Mouse (Mus musculus) myocyte (in vitro differentiated cells): ENCODE measurements around the gene Parvg. TPM values are rescaled to one million over a fixed set of nuclear protein-coding genes. Genes with fewer than 3 reads are reported as not detected.
A peak's percentile ranks its signal among the peaks of the same experiment; 100 is the strongest.
"Not testable (repeated sequence)": the region's sequence is repeated elsewhere in the genome, so short reads cannot be mapped to it uniquely, and the experiment has no call there.

Experiments
- H3K27me3 ChIP-seq: one replicate; pipeline ENCODE4 v1.6.1; 2011; ENCODE audit not compliant: control insufficient read depth, insufficient read depth, insufficient read length
- H3K36me3 ChIP-seq: one replicate; pipeline ENCODE4 v1.6.1; 2011; ENCODE audit not compliant: control insufficient read depth, insufficient read depth
- H3K4me2 ChIP-seq: one replicate; pipeline ENCODE4 v1.6.1; 2011; ENCODE audit warnings: low read depth, control low read depth
- H3K4me3 ChIP-seq: one replicate; pipeline ENCODE4 v1.5.1; 2011; ENCODE audit warnings: mild to moderate bottlenecking, control low read depth, moderate library complexity
- H3K79me2 ChIP-seq: one replicate; pipeline ENCODE4 v1.6.1; 2011; ENCODE audit not compliant: control insufficient read depth, insufficient read depth
- H3ac ChIP-seq: one replicate; pipeline ENCODE4 v1.6.1; 2011; ENCODE audit not compliant: control insufficient read depth, insufficient read length
- CEBPB ChIP-seq: IDR thresholded peaks from 2 replicates; pipeline ENCODE4 v1.6.1; 2011; ENCODE audit warnings: mild to moderate bottlenecking, moderate library complexity; ENCODE audit not compliant: poor library complexity, insufficient read depth, severe bottlenecking
- E2F4 ChIP-seq: IDR thresholded peaks from one replicate; pipeline ENCODE4 v1.6.1; 2011; ENCODE audit warnings: mild to moderate bottlenecking, control low read depth, moderate library complexity; ENCODE audit not compliant: insufficient read depth
- MAX ChIP-seq: IDR thresholded peaks from one replicate; pipeline ENCODE4 v1.6.1; 2011; ENCODE audit warnings: low read depth, mild to moderate bottlenecking, control low read depth
- MYOD1 ChIP-seq, 3 experiments: IDR thresholded peaks; one replicate each; pipeline ENCODE4 v1.6.1; 2011; ENCODE audit warnings: control low read depth in 2 of 3, low read depth in 2 of 3, mild to moderate bottlenecking in 2 of 3, moderate library complexity in 1 of 3; ENCODE audit not compliant: insufficient read length in 2 of 3, control insufficient read depth in 1 of 3
- MYOG ChIP-seq, 3 experiments: IDR thresholded peaks; one replicate each; pipeline ENCODE4 v1.6.1; 2011; ENCODE audit warnings: control low read depth in 2 of 3, low read depth in 2 of 3, mild to moderate bottlenecking in 2 of 3; ENCODE audit not compliant: insufficient read length in 2 of 3, control insufficient read depth in 1 of 3, insufficient read depth in 1 of 3
- POLR2A ChIP-seq: IDR thresholded peaks from one replicate; pipeline ENCODE4 v1.6.1; 2011; ENCODE audit warnings: low read depth, mild to moderate bottlenecking, control low read depth, moderate library complexity; ENCODE audit not compliant: insufficient read length
- POLR2AphosphoS2 ChIP-seq: IDR thresholded peaks from one replicate; pipeline ENCODE4 v1.6.1; 2011; ENCODE audit warnings: low read depth, control low read depth; ENCODE audit not compliant: insufficient read length
- REST ChIP-seq: IDR thresholded peaks from one replicate; pipeline ENCODE4 v1.6.1; 2011; ENCODE audit warnings: mild to moderate bottlenecking, control low read depth, moderate library complexity; ENCODE audit not compliant: insufficient read depth, insufficient read length
- SRF ChIP-seq: IDR thresholded peaks from one replicate; pipeline ENCODE4 v1.6.1; 2011; ENCODE audit warnings: low read depth; ENCODE audit not compliant: control insufficient read depth, insufficient read length
- TCF12 ChIP-seq: IDR thresholded peaks from one replicate; pipeline ENCODE4 v1.6.1; 2011; ENCODE audit warnings: mild to moderate bottlenecking, control low read depth; ENCODE audit not compliant: poor library complexity, insufficient read depth, severe bottlenecking
- TCF3 ChIP-seq: IDR thresholded peaks from one replicate; pipeline ENCODE4 v1.6.1; 2011; ENCODE audit warnings: low read depth, control low read depth; ENCODE audit not compliant: insufficient read length
- USF1 ChIP-seq: IDR thresholded peaks from one replicate; pipeline ENCODE4 v1.6.1; 2011; ENCODE audit warnings: low read depth, mild to moderate bottlenecking, control low read depth, moderate library complexity
- polyA plus RNA-seq: library from polyadenylated mRNA; unstranded; fragments of >200 nt; fragmentation: generic; extraction: Trizol; gene quantifications from one replicate; pipeline ENCODE4 v1.2.1, GENCODE M21; 2012; ENCODE audit warnings: missing spikeins

The Parvg gene
- polyA plus RNA-seq, 1 experiment, result 0.95 TPM

DNA sequence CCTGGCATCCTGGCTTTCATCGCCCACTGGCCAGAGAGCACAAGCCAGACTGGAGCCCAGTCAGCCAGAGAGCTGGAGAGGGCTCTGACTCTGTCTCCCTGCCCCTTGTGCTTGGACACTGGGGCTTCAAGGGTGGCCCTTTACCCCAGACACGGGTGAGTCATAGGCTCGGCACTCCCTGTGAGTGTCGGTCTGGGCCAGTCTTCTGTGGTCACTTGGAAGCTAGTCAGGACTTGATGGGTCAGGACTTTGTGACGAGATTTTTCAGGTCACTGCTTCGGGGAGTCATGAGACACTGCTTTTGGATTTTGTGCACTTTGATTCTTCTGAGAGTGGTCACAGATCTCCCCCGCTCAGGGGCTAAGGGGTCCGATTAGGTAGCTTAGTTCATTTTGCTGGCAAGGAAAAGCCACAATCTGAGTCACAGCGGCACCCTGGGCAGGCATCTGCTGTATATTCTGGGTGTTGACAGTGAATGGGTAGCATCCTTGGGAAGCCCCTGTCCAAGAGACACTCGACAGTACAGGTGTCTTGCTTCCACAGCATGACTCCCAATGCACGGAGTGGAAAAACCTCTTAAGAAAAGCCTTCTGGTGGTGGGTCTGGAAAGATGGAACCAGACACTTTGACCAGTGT lies 43.0 kb upstream of the Parvg start:
- H3K79me2 ChIP-seq, result no peaks in the 10 kb centered on the region
- H3K4me3 ChIP-seq, result no peak overlapping the region
- peaks cover 36% of the 10 kb centered on the region for H3K36me3 ChIP-seq
- no peak overlapping the region for H3ac ChIP-seq
- H3K27me3 ChIP-seq, result no peaks in the 10 kb centered on the region
- H3K4me2 ChIP-seq, result peak overlapping the region; percentile 71
- no peak for TF ChIP-seq SRF
- TF ChIP-seq CEBPB, result no peak
- no peak for TF ChIP-seq POLR2AphosphoS2
- TF ChIP-seq POLR2A, result no peak
- TF ChIP-seq MYOD1 (IDR thresholded peaks at IDR 0.05; ENCODE audit: control insufficient read depth in 1 of 3, insufficient read length in 2 of 3, low read depth in 2 of 3), result peak in 2 of 3 experiments; percentile 11 to 56
- no peak for TF ChIP-seq REST
- TF ChIP-seq E2F4, result no peak

DNA sequence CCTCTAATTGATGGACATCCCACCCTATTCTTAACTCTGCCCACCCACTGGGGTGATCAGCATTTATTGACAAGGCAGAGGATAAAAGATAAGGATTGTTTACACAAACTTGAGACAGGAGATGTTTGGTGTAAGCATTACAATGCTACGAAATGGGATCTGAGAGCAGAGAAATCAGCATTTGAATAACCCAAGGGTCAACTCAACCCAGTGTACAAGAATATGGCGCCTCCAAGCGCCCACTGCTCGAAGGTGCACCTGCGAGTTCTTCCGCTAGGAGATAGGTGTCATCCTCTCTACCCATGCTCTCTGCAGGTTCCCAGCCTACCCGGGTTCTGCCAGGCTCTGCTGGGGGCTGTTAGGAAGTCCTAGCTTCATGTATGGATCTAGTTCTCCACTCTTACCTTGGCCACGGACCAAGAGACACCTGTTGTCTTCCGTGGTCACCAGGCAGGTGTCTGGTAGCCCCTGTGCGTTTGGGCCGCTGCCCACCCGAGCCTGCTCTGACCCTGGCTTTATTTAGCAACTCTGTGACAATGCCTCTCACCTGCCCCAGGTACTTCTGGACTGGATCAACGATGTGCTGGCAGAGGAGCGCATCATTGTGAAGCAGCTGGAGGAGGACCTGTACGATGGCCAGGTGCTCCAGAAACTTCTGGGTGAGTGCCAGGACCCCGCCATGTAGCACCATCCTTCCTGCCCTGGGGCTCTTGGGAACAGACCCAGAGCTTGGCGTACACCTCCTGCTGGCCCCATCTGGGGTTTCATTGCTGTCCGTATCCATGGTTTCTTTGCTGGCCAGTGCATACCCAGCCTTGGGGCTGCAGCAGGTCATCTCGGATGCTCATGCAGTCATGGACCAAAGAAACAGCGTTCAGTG lies 41.4 kb upstream of the Parvg start:
- Histone ChIP-seq H3K79me2 (no peaks in the 10 kb centered on the region), H3K36me3 (peaks cover 37% of the 10 kb centered on the region), H3K4me2 (no peak overlapping the region), H3K27me3 (no peaks in the 10 kb centered on the region), H3ac (no peak overlapping the region), H3K4me3 (no peak overlapping the region)
- TF ChIP-seq CEBPB (no peak), POLR2AphosphoS2 (no peak), POLR2A (no peak)

DNA sequence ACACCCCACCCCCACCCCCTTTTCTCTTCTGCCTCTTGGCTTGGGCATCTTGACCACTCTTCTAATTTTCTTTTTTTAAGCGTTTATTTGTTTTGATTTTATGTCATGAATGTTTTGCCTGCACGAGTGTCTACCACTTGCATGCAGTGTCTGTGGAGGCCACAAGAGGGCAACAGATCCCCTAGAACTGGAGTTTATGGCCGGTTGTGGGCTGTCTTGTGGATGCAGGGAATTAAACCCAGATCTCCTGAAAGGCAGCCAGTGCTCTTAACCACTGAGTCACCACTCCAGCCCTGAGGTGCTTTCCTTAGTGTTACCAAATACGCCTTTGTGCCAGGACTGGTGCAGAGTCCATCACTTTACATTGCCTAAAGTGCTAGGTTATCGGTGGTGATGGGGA lies 39.8 kb upstream of the Parvg start:
- no peak overlapping the region for H3K4me2 ChIP-seq
- TF ChIP-seq E2F4 (no peak), TCF12 (no peak), USF1 (no peak), MAX (no peak), MYOG (IDR thresholded peaks at IDR 0.05; ENCODE audit: control insufficient read depth in 1 of 3, insufficient read depth in 1 of 3, insufficient read length in 2 of 3, low read depth in 2 of 3) (no peak), TCF3 (no peak), CEBPB (no peak), MYOD1 (IDR thresholded peaks at IDR 0.05; ENCODE audit: control insufficient read depth in 1 of 3, insufficient read length in 2 of 3, low read depth in 2 of 3) (no peak), POLR2AphosphoS2 (no peak), POLR2A (no peak)
- H3K79me2 ChIP-seq, result no peaks in the 10 kb centered on the region
- no peaks in the 10 kb centered on the region for H3K27me3 ChIP-seq
- no peak overlapping the region for H3ac ChIP-seq
- no peak overlapping the region for H3K4me3 ChIP-seq
- H3K36me3 ChIP-seq, result peaks cover 31% of the 10 kb centered on the region

DNA sequence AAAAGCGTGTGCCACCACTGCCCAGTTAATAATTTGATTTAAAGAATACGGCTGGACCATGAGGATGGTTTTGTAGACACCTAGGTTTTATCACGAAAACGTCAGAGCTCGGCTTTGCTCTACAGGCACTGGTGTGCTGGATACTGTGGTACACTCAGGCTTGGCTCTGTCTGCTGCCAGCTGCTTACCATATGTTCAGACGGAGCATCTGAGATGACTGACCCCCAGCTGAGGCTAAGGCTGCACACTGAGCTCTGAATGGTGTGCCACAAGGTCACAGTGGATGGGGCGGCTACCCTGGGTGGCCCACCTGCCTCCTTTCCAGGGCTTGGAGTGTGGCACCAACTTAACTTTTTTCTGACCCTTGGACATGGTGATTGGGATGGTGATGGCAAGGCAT lies 38.4 kb upstream of the Parvg start:
- H3ac ChIP-seq, result no peak overlapping the region
- no peak overlapping the region for H3K4me3 ChIP-seq
- H3K79me2 ChIP-seq, result no peaks in the 10 kb centered on the region
- no peaks in the 10 kb centered on the region for H3K27me3 ChIP-seq
- TF ChIP-seq MYOG (IDR thresholded peaks at IDR 0.05; ENCODE audit: control insufficient read depth in 1 of 3, insufficient read depth in 1 of 3, insufficient read length in 2 of 3, low read depth in 2 of 3) (peak in 2 of 3 experiments; percentile 33 to 64), TCF3 (no peak), USF1 (no peak), MYOD1 (IDR thresholded peaks at IDR 0.05; ENCODE audit: control insufficient read depth in 1 of 3, insufficient read length in 2 of 3, low read depth in 2 of 3) (peak in 2 of 3 experiments; percentile 39 to 55)
- H3K36me3 ChIP-seq, result peaks cover 26% of the 10 kb centered on the region
- no peak overlapping the region for H3K4me2 ChIP-seq

GRCm38 (mm10) chr15:84288953-84289352 lies 34.9 kb upstream of the Parvg start:
- H3K4me2 ChIP-seq, H3K27me3 ChIP-seq, H3ac ChIP-seq, H3K79me2 ChIP-seq, H3K4me3 ChIP-seq: not testable (repeated sequence)
- peaks cover 28% of the 10 kb centered on the region for H3K36me3 ChIP-seq

DNA sequence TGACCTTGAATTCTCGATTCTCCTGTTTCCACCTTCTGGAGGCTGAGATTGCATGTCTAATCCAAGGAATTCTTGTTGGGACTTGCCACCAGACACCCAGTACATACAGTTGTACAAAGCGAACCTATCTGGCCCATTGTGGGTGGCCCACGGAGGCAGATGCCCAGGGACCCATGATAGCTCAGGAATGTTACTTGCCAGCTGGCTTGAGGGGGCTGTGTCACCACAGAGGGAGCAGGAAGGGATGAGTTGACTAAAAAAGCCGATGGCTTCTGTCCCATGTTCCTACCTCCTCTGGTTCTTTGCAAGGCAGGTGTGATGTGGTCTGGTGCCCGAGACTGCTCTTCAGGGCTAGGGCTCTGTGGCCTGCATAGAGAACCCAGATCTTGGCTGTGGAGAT lies 32.7 kb upstream of the Parvg start:
- Histone ChIP-seq H3ac (no peak overlapping the region), H3K79me2 (no peaks in the 10 kb centered on the region), H3K4me3 (no peak overlapping the region), H3K4me2 (no peak overlapping the region), H3K36me3 (peaks cover 32% of the 10 kb centered on the region), H3K27me3 (no peaks in the 10 kb centered on the region)
- TF ChIP-seq SRF (no peak), MYOG (IDR thresholded peaks at IDR 0.05; ENCODE audit: control insufficient read depth in 1 of 3, insufficient read depth in 1 of 3, insufficient read length in 2 of 3, low read depth in 2 of 3) (peak in 2 of 3 experiments; percentile 15 to 83), POLR2AphosphoS2 (no peak), POLR2A (no peak), MYOD1 (IDR thresholded peaks at IDR 0.05; ENCODE audit: control insufficient read depth in 1 of 3, insufficient read length in 2 of 3, low read depth in 2 of 3) (peak in 1 of 3 experiments; percentile 64)
